Mouse (Mus musculus) liver, embryonic 14.5 days (tissue): ENCODE data around the gene Pawr. TPM values are rescaled to one million over a fixed set of nuclear protein-coding genes. Genes with fewer than 3 reads are reported as not detected.

Experiments used
- ATAC-seq: fragments of 200-750 bp; cut with Nextera tagmentation; 2 replicates; pipeline ENCODE4 v1.8.0; 2017; ENCODE audit warnings: moderate number of reproducible peaks, mild to moderate bottlenecking, moderate library complexity; ENCODE audit not compliant: insufficient read depth
- DNase-seq, 3 experiments: peaks; one replicate each; pipeline ENCODE4 v3.0.0-alpha.2; 2012 to 2013; ENCODE audit warnings: low read depth in 3 of 3, low spot score in 3 of 3
- H3K27ac ChIP-seq: fragments of 300-500 bp; sonication (generic); 2 replicates; pipeline ENCODE4 v1.5.1; 2014; ENCODE audit warnings: moderate library complexity, mild to moderate bottlenecking, control low read depth, inconsistent platforms
- H3K27me3 ChIP-seq: fragments of 300-500 bp; sonication (generic); 2 replicates; pipeline ENCODE4 v1.6.1; 2014; ENCODE audit warnings: mild to moderate bottlenecking, low read length, moderate library complexity; ENCODE audit not compliant: control insufficient read depth, insufficient read depth
- H3K36me3 ChIP-seq: fragments of 300-500 bp; sonication (generic); replicated peaks from 2 replicates; pipeline ENCODE4 v1.6.1; 2014; ENCODE audit warnings: low read depth; ENCODE audit not compliant: control insufficient read depth, insufficient read depth
- H3K4me1 ChIP-seq, 2 experiments: fragments of 200-500 bp in 1 of 2; fragments of 300-500 bp in 1 of 2; sonication (generic) in 1 of 2; replicated peaks; 2 replicates each; pipeline ENCODE4 v1.6.1; 2012 to 2014; ENCODE audit warnings: antibody characterized with exemption in 1 of 2, inconsistent platforms in 1 of 2, low read length in 1 of 2; ENCODE audit not compliant: control insufficient read depth in 2 of 2, insufficient read depth in 2 of 2
- H3K4me2 ChIP-seq: fragments of 300-500 bp; sonication (generic); 2 replicates; pipeline ENCODE4 v1.6.1; 2014; ENCODE audit warnings: low read depth, mild to moderate bottlenecking, control low read depth, moderate library complexity
- H3K4me3 ChIP-seq, 2 experiments: fragments of 200-500 bp in 1 of 2; fragments of 300-500 bp in 1 of 2; sonication (generic) in 1 of 2; 2 replicates each; pipeline ENCODE4 v1.5.1; 2012 to 2014; ENCODE audit warnings: low read depth in 2 of 2, low read length in 2 of 2, mild to moderate bottlenecking in 2 of 2, control low read depth in 1 of 2, inconsistent platforms in 1 of 2, moderate library complexity in 1 of 2; ENCODE audit not compliant: insufficient read depth in 1 of 2
- H3K9ac ChIP-seq: fragments of 300-500 bp; sonication (generic); replicated peaks from 2 replicates; pipeline ENCODE4 v1.6.1; 2014; ENCODE audit warnings: mild to moderate bottlenecking, control low read depth, moderate library complexity
- H3K9me3 ChIP-seq: fragments of 300-500 bp; sonication (generic); 2 replicates; pipeline ENCODE4 v1.6.1; 2016; ENCODE audit warnings: low read length, mixed read lengths; ENCODE audit not compliant: control insufficient read depth
- CTCF ChIP-seq: IDR thresholded peaks from 2 replicates; pipeline ENCODE4 v1.5.1; 2016; ENCODE audit warnings: antibody characterized with exemption, low read depth, control low read depth
- EP300 ChIP-seq: IDR thresholded peaks from 2 replicates; pipeline ENCODE4 v1.6.1; 2016; ENCODE audit warnings: antibody characterized with exemption, low read depth
- WGBS: fragments of 180-500 bp; shearing (Covaris S2); extraction: QIAGEN DNeasy Blood & Tissue Kit; methylation state at CpG from one replicate; pipeline ENCODE4 v1.1.7; 2014; ENCODE audit not compliant: insufficient replicate concordance; 5-methylcytosine and 5-hydroxymethylcytosine counted together
- polyA plus RNA-seq, 2 experiments: library from polyadenylated mRNA; depleted of rRNA in 1 of 2; stranded (reverse) in 1 of 2; unstranded in 1 of 2; fragments of >200 nt; fragmentation: Nextera tagmentation in 1 of 2; extraction: Ambion mirVana in 1 of 2; gene quantifications; 2 replicates each; pipeline versions ENCODE4 v1.2.1 to v1.2.3; 2012 to 2014

Gene Pawr
- polyA plus RNA-seq, 2 experiments: 3.7 to 4.4 TPM

DNA sequence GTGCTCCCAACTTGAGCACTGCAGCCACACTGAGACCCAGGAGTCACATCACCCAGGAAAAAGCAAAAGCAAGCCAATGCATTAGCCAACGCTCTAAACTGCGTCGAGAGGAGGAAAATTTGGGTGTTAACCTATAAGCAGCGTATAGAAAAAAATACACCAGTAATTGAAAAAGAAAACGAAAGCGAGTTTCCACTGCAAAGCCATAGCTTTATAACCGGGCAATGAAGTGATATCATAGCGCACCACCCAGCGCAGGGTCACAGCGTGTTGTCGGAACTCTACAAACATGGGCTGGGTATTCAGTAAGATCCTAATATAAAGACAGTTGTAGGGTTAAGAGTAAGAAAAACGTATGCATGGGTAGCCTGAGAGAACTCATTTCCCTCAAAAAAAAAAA lies 2.9 kb upstream of the Pawr start:
- no peak for DNase-seq

GRCm38 (mm10) chr10:108329771-108330170 lies 2.1 kb upstream of the Pawr start:
- H3K4me3 ChIP-seq: no peak overlapping the region
- H3K9me3 ChIP-seq: no peaks in the 10 kb centered on the region
- DNase-seq (no peak), ATAC-seq (no peak)
- no peak overlapping the region for H3K4me2 ChIP-seq
- no peaks in the 10 kb centered on the region for H3K36me3 ChIP-seq
- H3K27ac ChIP-seq: no peak overlapping the region
- 63% methylated on average over 5 of the region's 5 CpGs for WGBS
- H3K9ac ChIP-seq: no peak overlapping the region
- peaks cover 31% of the 10 kb centered on the region for H3K27me3 ChIP-seq
- TF ChIP-seq EP300 (no peak), CTCF (no peak)
- peaks cover 0 to 7% of the 10 kb centered on the region in 2 experiments; a peak in 2 of 4 replicates for H3K4me1 ChIP-seq

More for the DNA sequence above, 2.9 kb upstream of the Pawr start:
- H3K27ac ChIP-seq: no peak overlapping the region
- no peak overlapping the region for H3K4me2 ChIP-seq
- peaks cover 0 to 4% of the 10 kb centered on the region in 2 experiments; a peak in 2 of 4 replicates for H3K4me1 ChIP-seq
- no peaks in the 10 kb centered on the region for H3K36me3 ChIP-seq
- H3K9me3 ChIP-seq: no peaks in the 10 kb centered on the region
- 75% methylated on average over 12 of the region's 12 CpGs for WGBS
- peaks cover 31% of the 10 kb centered on the region for H3K27me3 ChIP-seq
- no peak for ATAC-seq
- TF ChIP-seq EP300 (no peak), CTCF (no peak)
- H3K4me3 ChIP-seq: no peak overlapping the region
- H3K9ac ChIP-seq: no peak overlapping the region

GRCm38 (mm10) chr10:108330964-108331363 lies 957 bp upstream of the Pawr start:
- 17% methylated on average over 10 of the region's 10 CpGs for WGBS
- Histone ChIP-seq H3K4me1 (peaks cover 0 to 8% of the 10 kb centered on the region in 2 experiments; a peak in 2 of 4 replicates), H3K4me2 (peak overlapping the region; percentile 73), H3K9ac (no peak overlapping the region), H3K4me3 (0 out of 4 replicates have a peak overlapping the region, but pooled peaks of 1 of the 2 experiments have one; percentile 7), H3K27me3 (peaks cover 31% of the 10 kb centered on the region), H3K27ac (no peak overlapping the region), H3K36me3 (no peaks in the 10 kb centered on the region), H3K9me3 (no peaks in the 10 kb centered on the region)
- ATAC-seq (no peak), DNase-seq (no peak)
- TF ChIP-seq CTCF: no peak
- no peak for TF ChIP-seq EP300

- under 1% methylated on average over 126 of the region's 129 CpGs for WGBS
- TF ChIP-seq CTCF: no peak; the same call in 1 of the 2 replicates
- DNase-seq (peak in 2 of 3 experiments; percentile 10 to 22), ATAC-seq (peak; percentile 54)
- H3K4me3 ChIP-seq: peak overlapping the region; percentile 63 to 76
- no peak overlapping the region for H3K27ac ChIP-seq
- no peaks in the 10 kb centered on the region for H3K9me3 ChIP-seq
- peak overlapping the region; percentile 73 for H3K4me2 ChIP-seq
- H3K36me3 ChIP-seq: no peaks in the 10 kb centered on the region
- peak overlapping the region; percentile 64 for H3K9ac ChIP-seq
- peaks cover 0 to 8% of the 10 kb centered on the region in 2 experiments; a peak in 2 of 4 replicates for H3K4me1 ChIP-seq
- H3K27me3 ChIP-seq: peaks cover 31% of the 10 kb centered on the region
Measured at GRCm38 (mm10) chr10:108332571-108333541, 935 bp downstream of the Pawr start.

- no peaks in the 10 kb centered on the region for H3K9me3 ChIP-seq
- TF ChIP-seq EP300 (no peak), CTCF (no peak)
- peak overlapping the region; percentile 73 for H3K4me2 ChIP-seq
- no peak overlapping the region for H3K9ac ChIP-seq
- DNase-seq (peak; percentile 17 to 54 (median 33)), ATAC-seq (no peak)
- 4% methylated on average over 12 of the region's 12 CpGs for whole genome bisulfite sequencing
- peak overlapping the region; percentile 63 to 76 for H3K4me3 ChIP-seq
- no peak overlapping the region for H3K27ac ChIP-seq
- H3K4me1 ChIP-seq: peaks cover 0 to 8% of the 10 kb centered on the region in 2 experiments; a peak in 2 of 4 replicates
- H3K36me3 ChIP-seq: no peaks in the 10 kb centered on the region
- H3K27me3 ChIP-seq: peaks cover 31% of the 10 kb centered on the region
Measured at GRCm38 (mm10) chr10:108333642-108334041, 1.7 kb downstream of the Pawr start.
